Mouse (Mus musculus) stomach, postnatal 0 days (tissue): ENCODE data around the gene Scn5a. TPM values are rescaled to one million over a fixed set of nuclear protein-coding genes. Genes with fewer than 3 reads are reported as not detected.
A peak's percentile ranks its signal among the peaks of the same experiment; 100 is the strongest.

Experiments
- ATAC-seq: fragments of 200-750 bp; cut with Nextera tagmentation; 2 replicates; pipeline ENCODE4 v1.8.0; 2017; ENCODE audit not compliant: low FRiP score, low TSS enrichment
- DNase-seq: peaks from one replicate; pipeline ENCODE4 v3.0.0-alpha.2; 2016; ENCODE audit warnings: low spot score
- H3K27ac ChIP-seq: fragments of 300-500 bp; sonication (generic); replicated peaks from 2 replicates; pipeline ENCODE4 v1.5.1; 2014; ENCODE audit warnings: mild to moderate bottlenecking, control low read depth
- H3K27me3 ChIP-seq: fragments of 300-500 bp; sonication (generic); 2 replicates; pipeline ENCODE4 v1.6.1; 2014; ENCODE audit warnings: low read length; ENCODE audit not compliant: control insufficient read depth, insufficient read depth
- H3K36me3 ChIP-seq: fragments of 300-500 bp; sonication (generic); 2 replicates; pipeline ENCODE4 v1.6.1; 2014; ENCODE audit warnings: low read length, mixed read lengths; ENCODE audit not compliant: control insufficient read depth, insufficient read depth
- H3K4me1 ChIP-seq: fragments of 300-500 bp; sonication (generic); replicated peaks from 2 replicates; pipeline ENCODE4 v1.6.1; 2014; ENCODE audit warnings: antibody characterized with exemption; ENCODE audit not compliant: control insufficient read depth, insufficient read depth
- H3K4me2 ChIP-seq: fragments of 300-500 bp; sonication (generic); replicated peaks from 2 replicates; pipeline ENCODE4 v1.6.1; 2014; ENCODE audit warnings: low read depth, mild to moderate bottlenecking, control low read depth, moderate library complexity
- H3K4me3 ChIP-seq: fragments of 300-500 bp; sonication (generic); 2 replicates; pipeline ENCODE4 v1.5.1; 2014; ENCODE audit warnings: low read depth, low read length, control low read depth
- H3K9ac ChIP-seq: fragments of 300-500 bp; sonication (generic); 2 replicates; pipeline ENCODE4 v1.6.1; 2014; ENCODE audit warnings: mild to moderate bottlenecking, low read length, control low read depth, mixed read lengths
- H3K9me3 ChIP-seq: fragments of 300-500 bp; sonication (generic); 2 replicates; pipeline ENCODE4 v1.6.1; 2016; ENCODE audit warnings: low read length; ENCODE audit not compliant: control insufficient read depth
- CTCF ChIP-seq: IDR thresholded peaks from 2 replicates; pipeline ENCODE4 v1.5.1; 2016; ENCODE audit warnings: antibody characterized with exemption, low read depth, mild to moderate bottlenecking, moderate library complexity
- EP300 ChIP-seq: optimal IDR thresholded peaks from 2 replicates; pipeline ENCODE3; 2016; ENCODE audit warnings: antibody characterized with exemption
- WGBS: fragments of 180-500 bp; shearing (Covaris S2); extraction: QIAGEN DNeasy Blood & Tissue Kit; methylation state at CpG from one replicate; pipeline ENCODE4 v1.1.7; 2014; 5-methylcytosine and 5-hydroxymethylcytosine counted together
- polyA plus RNA-seq: library from polyadenylated mRNA; unstranded; fragments of >200 nt; fragmentation: Nextera tagmentation; extraction: Ambion mirVana; gene quantifications from 2 replicates; pipeline ENCODE4 v1.2.1, GENCODE M21; 2015

Scn5a gene
- polyA plus RNA-seq, 1 experiment from 2014 or later: 0.18 TPM

- Histone ChIP-seq H3K27ac (no peak overlapping the region), H3K4me3 (no peak overlapping the region), H3K9ac (no peak overlapping the region), H3K9me3 (no peaks in the 10 kb centered on the region), H3K27me3 (peaks cover 3% of the 10 kb centered on the region; the same call in 1 of the 2 replicates), H3K4me1 (no peaks in the 10 kb centered on the region), H3K4me2 (no peak overlapping the region), H3K36me3 (no peaks in the 10 kb centered on the region)
- WGBS: 6% methylated on average over 15 of the region's 15 CpGs
- DNase-seq: no peak
- ATAC-seq: no peak
- no peak for TF ChIP-seq CTCF
- TF ChIP-seq EP300: no peak
Measured at GRCm38 (mm10) chr9:119571411-119571888, 7.4 kb downstream of the Scn5a start.

- Histone ChIP-seq H3K36me3 (no peaks in the 10 kb centered on the region), H3K27me3 (no peaks in the 10 kb centered on the region), H3K4me1 (no peaks in the 10 kb centered on the region), H3K4me3 (no peak overlapping the region), H3K9me3 (no peaks in the 10 kb centered on the region), H3K27ac (no peak overlapping the region), H3K9ac (no peak overlapping the region), H3K4me2 (no peak overlapping the region)
- ATAC-seq (no peak), DNase-seq (no peak)
- no peak for TF ChIP-seq CTCF
- TF ChIP-seq EP300: no peak
- WGBS: 22% methylated on average over 9 of the region's 9 CpGs
Measured at GRCm38 (mm10) chr9:119570652-119571051, 8.2 kb downstream of the Scn5a start.

- Histone ChIP-seq H3K4me3 (no peak overlapping the region), H3K4me2 (no peak overlapping the region), H3K27ac (no peak overlapping the region), H3K36me3 (no peaks in the 10 kb centered on the region), H3K27me3 (no peaks in the 10 kb centered on the region), H3K4me1 (no peaks in the 10 kb centered on the region), H3K9ac (no peak overlapping the region), H3K9me3 (no peaks in the 10 kb centered on the region)
- WGBS: 71% methylated on average over 8 of the region's 8 CpGs
- TF ChIP-seq EP300 (no peak), CTCF (no peak)
- DNase-seq: no peak
- no peak for ATAC-seq
Measured at GRCm38 (mm10) chr9:119568732-119569131, 10.1 kb downstream of the Scn5a start.

GRCm38 (mm10) chr9:119567800-119568199 lies 11.0 kb downstream of the Scn5a start:
- Histone ChIP-seq H3K9ac (no peak overlapping the region), H3K27me3 (no peaks in the 10 kb centered on the region), H3K4me2 (no peak overlapping the region), H3K4me1 (no peaks in the 10 kb centered on the region), H3K9me3 (no peaks in the 10 kb centered on the region), H3K27ac (no peak overlapping the region), H3K36me3 (no peaks in the 10 kb centered on the region), H3K4me3 (no peak overlapping the region)
- no peak for DNase-seq
- 78% methylated on average over 5 of the region's 5 CpGs for WGBS
- no peak for TF ChIP-seq CTCF
- TF ChIP-seq EP300: no peak
- no peak for ATAC-seq

- Histone ChIP-seq H3K27ac (no peak overlapping the region), H3K9me3 (no peaks in the 10 kb centered on the region), H3K4me1 (no peaks in the 10 kb centered on the region), H3K4me3 (no peak overlapping the region), H3K4me2 (no peak overlapping the region), H3K36me3 (no peaks in the 10 kb centered on the region), H3K9ac (no peak overlapping the region), H3K27me3 (no peaks in the 10 kb centered on the region)
- 12% methylated on average over 10 of the region's 10 CpGs for WGBS
- TF ChIP-seq CTCF (no peak), EP300 (no peak)
- peak; percentile 46; the same call in 1 of the 2 replicates for ATAC-seq
- peak; percentile 68 for DNase-seq
Measured at GRCm38 (mm10) chr9:119566214-119566613, 12.6 kb downstream of the Scn5a start.

- H3K27ac ChIP-seq: no peak overlapping the region
- H3K36me3 ChIP-seq: no peaks in the 10 kb centered on the region
- H3K4me3 ChIP-seq: no peak overlapping the region
- 70% methylated on average over 6 of the region's 6 CpGs for WGBS
- ATAC-seq (no peak), DNase-seq (no peak)
- H3K9ac ChIP-seq: no peak overlapping the region
- TF ChIP-seq EP300 (no peak), CTCF (no peak)
- H3K27me3 ChIP-seq: no peaks in the 10 kb centered on the region
- no peaks in the 10 kb centered on the region for H3K4me1 ChIP-seq
- no peaks in the 10 kb centered on the region for H3K9me3 ChIP-seq
- H3K4me2 ChIP-seq: no peak overlapping the region
Measured at GRCm38 (mm10) chr9:119564803-119565202, 14.0 kb downstream of the Scn5a start.
